ENCODE assay signal across 29 mouse cellular contexts in genomic region chr3:33103501-33103900, GRCm38 (mm10). TPM values are rescaled to one million over a fixed set of nuclear protein-coding genes. Genes with fewer than 3 reads are reported as not detected.
"Had no signal": no experiment of that assay in that cellular context is flagged by ENCODE, and none has a peak within 500 bp of the region (broad histone marks: within the 10 kb centered on the region; RNA-seq: fewer than 3 reads in every experiment).

No protein-coding gene starts in this region.

- H3K9ac ChIP-seq: heart, embryonic 13.5 days; heart, embryonic 15.5 days; hindbrain, embryonic 12.5 days; hindbrain, embryonic 14.5 days; intestine, embryonic 15.5 days; limb, embryonic 12.5 days; liver, embryonic 13.5 days had no signal

- H3K4me2 ChIP-seq: heart, embryonic 11.5 days; heart, embryonic 13.5 days; heart, embryonic 15.5 days; hindbrain, embryonic 12.5 days; hindbrain, embryonic 14.5 days; intestine, embryonic 15.5 days; limb, embryonic 12.5 days; liver, embryonic 11.5 days; liver, embryonic 13.5 days had no signal

- ATAC-seq: hindbrain, embryonic 16.5 days; inflammation-experienced regulatory T-cells, adult 6 months; intestine, embryonic 15.5 days; intestine, postnatal 0 days had no signal

- H3K27ac ChIP-seq: gastrocnemius, adult 2 months; heart, adult 2 months; heart, embryonic 13.5 days; heart, embryonic 15.5 days; hindbrain, embryonic 10.5 days; hindbrain, embryonic 12.5 days; hindbrain, embryonic 14.5 days; intestine, embryonic 15.5 days; left cerebral cortex, adult 2 months; limb, embryonic 10.5 days; limb, embryonic 12.5 days; liver, embryonic 13.5 days had no signal

- H3K27me3 ChIP-seq: heart, embryonic 13.5 days; heart, embryonic 15.5 days; hindbrain, embryonic 12.5 days; intestine, embryonic 15.5 days; limb, embryonic 12.5 days; liver, embryonic 13.5 days had no signal

- H3K9me3 ChIP-seq: heart, embryonic 13.5 days; heart, embryonic 15.5 days; hindbrain, embryonic 10.5 days; hindbrain, embryonic 12.5 days; intestine, embryonic 15.5 days; limb, embryonic 10.5 days; limb, embryonic 12.5 days; liver, embryonic 13.5 days had no signal

- DNase-seq: gastrocnemius, adult 2 months; gastrocnemius, postnatal 10 days; gastrocnemius, postnatal 25 days; heart, adult 2 months; heart, postnatal 14 days; heart, postnatal 4 days; kidney, adult 18-20 months; kidney, adult 8-10 months; kidney, postnatal 10 days; kidney, postnatal 25 days; kidney, postnatal 4 days; layer of hippocampus, adult 9-11 months; liver; liver, embryonic 13.5 days had no signal

- H3K36me3 ChIP-seq: heart, embryonic 13.5 days; heart, embryonic 15.5 days; hindbrain, embryonic 10.5 days; hindbrain, embryonic 12.5 days; intestine, embryonic 15.5 days; limb, embryonic 10.5 days; limb, embryonic 12.5 days; liver, embryonic 13.5 days had no signal

- H3K4me1 ChIP-seq: heart, embryonic 13.5 days; heart, embryonic 15.5 days; hindbrain, embryonic 10.5 days; hindbrain, embryonic 12.5 days; intestine, embryonic 15.5 days; limb, embryonic 10.5 days; limb, embryonic 12.5 days; liver, embryonic 13.5 days had no signal

- H3K4me3 ChIP-seq: gastrocnemius, adult 2 months; heart, adult 2 months; heart, embryonic 13.5 days; heart, embryonic 15.5 days; hindbrain, embryonic 10.5 days; hindbrain, embryonic 12.5 days; intestine, embryonic 15.5 days; left cerebral cortex, adult 2 months; limb, embryonic 10.5 days; limb, embryonic 12.5 days; liver, embryonic 13.5 days had no signal

RNA-seq across cellular contexts. Expression of gene Pex5l, which starts 39.5 kb away (rescaled TPM):
- polyA plus RNA-seq: heart, embryonic 13.5 days; heart, embryonic 15.5 days; inflammation-experienced regulatory T-cells, adult 6 months; kidney, embryonic 14.5 days; liver, embryonic 13.5 days had no signal
